Mouse (Mus musculus) G1E (cell line): ENCODE data around the gene Cadps. TPM values are rescaled to one million over a fixed set of nuclear protein-coding genes. Genes with fewer than 3 reads are reported as not detected.

Source experiments
- ATAC-seq: 2 replicates; pipeline ENCODE4 v1.8.0; 2016; ENCODE audit warnings: mild to moderate bottlenecking; ENCODE audit not compliant: insufficient number of reproducible peaks, poor library complexity, low FRiP score, severe bottlenecking; ENCODE audit errors: extremely low read depth
- DNase-seq: peaks from one replicate; pipeline ENCODE4 v3.0.0; 2012; ENCODE audit warnings: low spot score
- H3K27me3 ChIP-seq: 2 replicates; pipeline ENCODE4 v1.6.1; 2012; ENCODE audit warnings: mild to moderate bottlenecking, low read length, inconsistent platforms; ENCODE audit not compliant: insufficient read depth
- H3K36me3 ChIP-seq: replicated peaks from 2 replicates; pipeline ENCODE3; 2012; ENCODE audit warnings: mild to moderate bottlenecking, inconsistent platforms
- H3K4me1 ChIP-seq: 2 replicates; pipeline ENCODE4 v1.6.1; 2012; ENCODE audit warnings: low read depth, low read length, inconsistent platforms, mixed read lengths; ENCODE audit not compliant: insufficient read depth
- H3K4me3 ChIP-seq: 2 replicates; pipeline ENCODE4 v1.5.1; 2012; ENCODE audit warnings: low read depth, mild to moderate bottlenecking, inconsistent platforms, low read length, moderate library complexity, mixed read lengths
- H3K9me3 ChIP-seq: replicated peaks from 2 replicates; pipeline ENCODE4 v1.6.1; 2012; ENCODE audit warnings: inconsistent platforms
- CTCF ChIP-seq: IDR thresholded peaks from 2 replicates; pipeline ENCODE4 v1.5.1; 2012; ENCODE audit warnings: low read depth, low read length, inconsistent platforms, mixed read lengths
- GATA1 ChIP-seq: IDR thresholded peaks from 2 replicates; pipeline ENCODE4 v1.6.1; 2012; ENCODE audit warnings: borderline replicate concordance, low read length, inconsistent platforms, mixed read lengths
- GATA2 ChIP-seq: IDR thresholded peaks from 2 replicates; pipeline ENCODE4 v1.6.1; 2012; ENCODE audit warnings: low read depth, low read length, inconsistent platforms, borderline replicate concordance
- POLR2AphosphoS5 ChIP-seq: IDR thresholded peaks from 2 replicates; pipeline ENCODE4 v1.6.1; 2012; ENCODE audit warnings: low read depth, low read length, inconsistent platforms; ENCODE audit not compliant: insufficient replicate concordance
- TAL1 ChIP-seq: conservative IDR thresholded peaks from 2 replicates; pipeline ENCODE4 v1.6.1; 2012; ENCODE audit warnings: low read depth, low read length, inconsistent platforms, mixed read lengths
- polyA plus RNA-seq: library from polyadenylated mRNA; stranded (reverse); fragments of >175 nt; gene quantifications from 2 replicates; pipeline ENCODE4 v1.2.3, GENCODE M21; 2012
- total RNA-seq, 2 experiments: library from RNA; stranded (forward) in 1 of 2; stranded (reverse) in 1 of 2; fragments of 200-1000 nt in 1 of 2; fragments of >200 nt in 1 of 2; fragmentation: Nextera tagmentation in 1 of 2; gene quantifications; 2 replicates each; pipeline ENCODE4 v1.2.3; 2014 to 2017

Cadps gene
- total and polyA plus RNA-seq, 3 experiments = 0.38 TPM; not detected in 2

- Histone ChIP-seq H3K4me1 (no peaks in the 10 kb centered on the region), H3K27me3 (no peaks in the 10 kb centered on the region), H3K4me3 (no peak overlapping the region), H3K9me3 (no peaks in the 10 kb centered on the region), H3K36me3 (no peaks in the 10 kb centered on the region)
- TF ChIP-seq GATA2 (no peak), CTCF (no peak), POLR2AphosphoS5 (no peak), TAL1 (no peak), GATA1 (no peak)
- no peak for ATAC-seq
- no peak for DNase-seq
Measured at GRCm38 (mm10) chr14:12549290-12549689, 273.6 kb downstream of the Cadps start.

GRCm38 (mm10) chr14:12547496-12547895 lies 275.4 kb downstream of the Cadps start:
- H3K9me3 ChIP-seq = no peaks in the 10 kb centered on the region
- H3K27me3 ChIP-seq = no peaks in the 10 kb centered on the region
- no peaks in the 10 kb centered on the region for H3K36me3 ChIP-seq
- DNase-seq = no peak
- no peaks in the 10 kb centered on the region for H3K4me1 ChIP-seq
- no peak for ATAC-seq
- H3K4me3 ChIP-seq = no peak overlapping the region
- TF ChIP-seq GATA1 (no peak), POLR2AphosphoS5 (no peak), TAL1 (no peak), CTCF (no peak), GATA2 (no peak)

- H3K9me3 ChIP-seq = no peaks in the 10 kb centered on the region
- no peaks in the 10 kb centered on the region for H3K27me3 ChIP-seq
- no peak overlapping the region for H3K4me3 ChIP-seq
- TF ChIP-seq GATA1 = no peak
- TF ChIP-seq TAL1 = no peak
- TF ChIP-seq CTCF = no peak
- TF ChIP-seq POLR2AphosphoS5 = no peak
- no peak for TF ChIP-seq GATA2
- no peaks in the 10 kb centered on the region for H3K4me1 ChIP-seq
- ATAC-seq (no peak), DNase-seq (no peak)
- H3K36me3 ChIP-seq = no peaks in the 10 kb centered on the region
Measured at GRCm38 (mm10) chr14:12541733-12542132, 281.1 kb downstream of the Cadps start.

- ATAC-seq (no peak), DNase-seq (no peak)
- H3K9me3 ChIP-seq = no peaks in the 10 kb centered on the region
- TF ChIP-seq GATA1 (no peak), GATA2 (no peak), CTCF (no peak), POLR2AphosphoS5 (no peak), TAL1 (no peak)
- H3K4me1 ChIP-seq = no peaks in the 10 kb centered on the region
- no peak overlapping the region for H3K4me3 ChIP-seq
- no peaks in the 10 kb centered on the region for H3K27me3 ChIP-seq
- no peaks in the 10 kb centered on the region for H3K36me3 ChIP-seq
Measured at GRCm38 (mm10) chr14:12539071-12539470, 283.8 kb downstream of the Cadps start.

- ATAC-seq = no peak
- no peak for DNase-seq
- no peaks in the 10 kb centered on the region for H3K27me3 ChIP-seq
- no peak for TF ChIP-seq GATA1
- TF ChIP-seq TAL1 = no peak
- TF ChIP-seq CTCF = no peak
- no peak for TF ChIP-seq GATA2
- TF ChIP-seq POLR2AphosphoS5 = no peak
- H3K4me3 ChIP-seq = no peak overlapping the region
- no peaks in the 10 kb centered on the region for H3K9me3 ChIP-seq
- no peaks in the 10 kb centered on the region for H3K36me3 ChIP-seq
- H3K4me1 ChIP-seq = no peaks in the 10 kb centered on the region
Measured at GRCm38 (mm10) chr14:12531101-12531500, 291.8 kb downstream of the Cadps start.

GRCm38 (mm10) chr14:12530554-12530953 lies 292.3 kb downstream of the Cadps start:
- H3K4me1 ChIP-seq = no peaks in the 10 kb centered on the region
- no peaks in the 10 kb centered on the region for H3K9me3 ChIP-seq
- TF ChIP-seq POLR2AphosphoS5 (no peak), GATA1 (no peak), TAL1 (no peak), CTCF (no peak), GATA2 (no peak)
- no peaks in the 10 kb centered on the region for H3K36me3 ChIP-seq
- ATAC-seq (no peak), DNase-seq (no peak)
- H3K4me3 ChIP-seq = no peak overlapping the region
- H3K27me3 ChIP-seq = no peaks in the 10 kb centered on the region
